Mouse (Mus musculus): ENCODE data around the gene Emp1. TPM values are rescaled to one million over a fixed set of nuclear protein-coding genes. Genes with fewer than 3 reads are reported as not detected.

Gene Emp1
- total and polyA plus RNA-seq, 3 experiments, result 24.5 to 42.8 (median 25.8) TPM

DNA sequence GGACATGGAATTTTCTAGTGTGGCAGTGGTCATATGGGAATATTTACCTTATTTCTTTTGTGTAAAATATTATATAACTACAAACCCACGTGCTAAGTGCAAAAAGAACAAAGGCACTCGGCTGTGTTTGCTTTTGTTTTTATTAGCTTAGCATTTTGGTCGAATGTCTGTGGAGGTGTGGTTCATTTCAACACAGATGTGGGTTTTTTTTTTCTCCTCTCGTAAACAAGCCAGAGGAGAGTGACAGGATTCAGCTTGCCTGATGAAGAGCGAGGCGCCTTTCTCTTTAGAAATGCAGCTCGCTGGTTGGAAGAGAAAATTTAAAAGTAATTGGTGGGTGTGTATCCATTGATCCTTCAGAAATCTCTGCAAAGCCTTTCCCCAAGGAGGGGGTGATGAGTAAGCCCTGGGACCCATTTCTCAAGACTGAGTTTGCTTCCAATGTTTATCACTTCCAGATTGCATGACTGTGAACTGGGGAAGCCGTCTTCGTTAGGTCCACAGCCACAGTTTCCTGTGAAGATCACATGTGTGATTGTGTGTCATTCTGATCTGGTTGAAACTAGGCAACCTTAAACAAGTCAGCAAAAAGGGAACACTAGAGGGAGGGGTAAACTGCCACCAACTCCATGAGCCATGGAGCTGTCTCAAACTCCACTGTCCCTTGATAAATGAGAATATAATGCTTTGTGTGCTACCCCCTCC is 1.8 kb downstream of the Emp1 start:
- no peak for DNase-seq

DNA sequence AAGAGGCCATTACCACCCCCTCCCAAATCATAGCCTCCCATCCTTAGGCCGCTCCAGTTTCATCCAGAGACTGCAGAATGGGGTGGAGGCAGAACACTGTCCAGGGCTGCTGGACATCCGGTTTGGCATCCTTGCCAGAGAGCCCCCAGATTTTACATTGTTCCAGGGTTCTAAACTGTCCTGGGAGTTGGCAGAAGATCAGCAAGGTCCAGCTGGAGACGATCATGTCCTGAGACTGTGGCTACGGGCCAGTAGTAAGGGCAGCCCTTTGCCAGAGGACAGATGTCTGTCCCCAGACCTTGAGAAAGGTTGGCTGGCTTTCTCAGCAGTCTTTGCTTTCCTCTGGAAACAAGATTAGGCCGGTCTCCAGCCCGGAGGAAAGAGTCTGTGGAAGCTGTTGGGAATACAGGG is 2.6 kb downstream of the Emp1 start:
- peak; percentile 77 for DNase-seq

DNA sequence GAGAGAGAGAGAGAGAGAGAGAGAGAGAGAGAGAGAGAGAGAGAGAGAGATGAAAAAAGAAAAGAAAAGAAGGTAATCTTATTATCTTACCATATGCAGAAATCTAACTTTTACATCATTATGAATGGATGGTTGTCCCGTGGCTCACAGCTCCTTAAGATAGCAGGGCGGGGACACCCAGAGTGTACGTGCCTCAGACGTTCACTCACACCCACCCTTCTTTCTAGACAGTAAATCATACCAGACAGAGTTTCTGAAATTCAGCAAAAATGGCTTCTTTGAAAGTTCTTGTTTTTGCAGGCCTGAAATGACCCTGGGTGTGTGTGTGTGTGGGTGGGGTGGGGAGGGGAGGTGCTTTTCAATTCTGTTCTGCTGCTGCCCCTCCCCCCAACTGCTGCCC is 3.3 kb downstream of the Emp1 start:
- no peak for DNase-seq

DNA sequence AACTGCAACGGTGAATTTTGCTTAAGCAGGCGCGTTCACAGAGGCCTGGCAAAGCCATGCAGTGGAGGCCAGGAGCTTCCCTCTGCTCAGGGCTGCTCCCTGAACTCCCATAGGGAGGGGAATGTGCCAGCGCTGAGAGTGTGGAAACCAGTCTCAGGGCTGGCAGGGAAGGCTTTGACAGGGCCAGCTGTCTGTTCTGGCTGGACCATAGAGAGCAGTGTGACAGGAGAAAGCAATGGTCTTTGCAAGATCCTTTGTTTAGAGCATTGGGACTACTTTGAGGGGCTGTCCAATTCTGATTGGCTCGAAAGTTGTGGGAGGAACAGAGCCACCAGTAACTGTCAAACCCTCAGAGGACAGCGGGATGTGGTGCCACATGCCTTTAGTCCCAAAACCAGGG is 5.9 kb downstream of the Emp1 start:
- DNase-seq, result peak; percentile 41

DNA sequence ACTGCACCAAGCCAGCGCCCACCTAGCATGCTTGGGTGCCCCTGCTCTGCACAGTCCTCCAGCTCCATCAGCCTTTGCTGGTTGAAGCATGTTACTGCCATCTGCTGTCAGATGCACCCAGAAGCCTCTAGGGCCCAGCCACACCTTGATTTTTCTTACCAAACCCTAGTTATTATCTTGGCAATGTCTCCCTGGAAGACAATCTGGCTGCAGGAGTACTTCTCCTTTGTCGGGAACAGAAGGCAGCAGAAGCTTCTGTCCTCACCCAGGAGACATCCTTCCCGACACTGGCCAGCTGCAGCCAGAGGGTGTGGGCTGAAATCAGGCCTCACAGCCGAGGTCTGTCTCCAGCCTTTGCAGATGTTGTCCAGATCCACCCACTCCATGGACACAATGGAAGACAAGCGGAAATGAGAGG is 7.2 kb downstream of the Emp1 start:
- peak; percentile 12 for DNase-seq

DNA sequence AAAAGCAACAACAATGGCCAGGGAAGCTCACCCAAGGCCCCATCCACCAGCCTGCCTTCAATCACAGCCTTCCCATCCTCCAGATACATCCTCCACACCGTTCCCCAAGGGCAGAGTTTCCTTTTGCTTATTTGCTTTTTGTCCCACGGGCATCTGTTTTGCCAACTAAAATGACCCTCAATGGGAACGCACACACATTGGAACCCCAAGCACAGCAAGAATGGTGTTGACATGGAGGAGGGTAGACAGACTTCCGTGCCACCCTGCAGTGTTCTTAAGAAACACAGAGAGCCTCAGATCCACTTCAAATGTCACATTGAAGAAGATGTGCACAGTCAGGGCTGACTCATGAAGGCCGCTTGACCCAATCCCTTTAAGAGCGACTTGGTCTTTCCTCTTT is 8.6 kb downstream of the Emp1 start:
- DNase-seq, result no peak

DNA sequence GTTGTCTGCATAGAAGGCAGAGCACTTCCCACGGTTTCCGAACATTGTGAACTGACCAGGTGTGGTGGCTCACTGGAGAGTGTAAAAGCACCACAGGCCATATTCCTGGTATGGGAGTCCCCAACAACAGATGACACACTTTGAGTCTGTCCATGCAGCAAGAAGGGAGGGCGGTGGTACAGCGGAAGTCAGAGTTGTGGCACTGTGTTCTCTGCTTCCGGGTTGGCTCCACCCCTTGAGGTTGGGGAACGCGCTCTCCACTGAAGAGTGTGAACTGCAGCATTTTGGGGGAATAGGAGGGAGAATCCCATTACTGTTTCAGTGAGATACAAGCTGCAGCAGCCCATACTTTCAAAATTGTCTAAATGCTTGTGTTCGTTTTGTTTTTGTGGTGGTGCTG is 11.0 kb downstream of the Emp1 start:
- no peak for DNase-seq

DNA sequence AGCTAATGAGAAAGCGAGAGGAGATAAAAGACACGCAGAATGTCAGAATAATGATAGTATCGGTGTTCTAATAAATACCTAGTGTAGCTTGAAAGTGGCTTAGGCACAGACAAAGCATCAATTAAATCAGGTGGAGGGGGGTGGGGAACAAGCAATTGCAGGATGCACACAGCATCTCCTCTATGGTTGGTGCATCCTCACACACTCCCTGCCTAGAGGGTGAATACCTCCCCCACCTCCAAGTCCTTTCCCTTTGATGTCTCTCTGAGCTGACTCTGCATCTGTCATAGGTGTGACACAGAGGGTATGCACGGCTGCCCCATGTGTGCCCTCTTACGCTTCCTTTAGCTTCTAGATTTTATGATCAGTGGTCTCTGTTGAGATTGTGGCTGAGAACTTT is 13.5 kb downstream of the Emp1 start:
- no peak for DNase-seq

DNA sequence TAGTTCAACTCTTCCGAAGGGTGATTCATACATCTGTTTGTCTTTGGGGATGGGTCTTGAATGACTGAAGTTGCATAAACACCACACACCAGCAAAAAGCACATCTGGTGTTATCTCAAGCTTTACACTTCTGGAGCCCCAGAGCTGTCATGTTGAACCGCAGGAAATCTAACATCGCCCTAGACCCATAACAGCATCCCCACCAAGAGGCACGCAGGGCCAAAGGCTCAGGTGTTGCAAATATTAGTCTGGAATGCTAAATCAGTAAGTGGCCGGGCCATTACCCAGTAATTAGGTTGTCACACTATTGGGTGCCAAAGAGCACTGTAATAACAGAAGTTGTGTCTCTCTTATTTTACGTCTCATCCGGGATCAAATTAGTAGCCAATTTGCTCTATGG is 13.9 kb downstream of the Emp1 start:
- no peak for DNase-seq

DNA sequence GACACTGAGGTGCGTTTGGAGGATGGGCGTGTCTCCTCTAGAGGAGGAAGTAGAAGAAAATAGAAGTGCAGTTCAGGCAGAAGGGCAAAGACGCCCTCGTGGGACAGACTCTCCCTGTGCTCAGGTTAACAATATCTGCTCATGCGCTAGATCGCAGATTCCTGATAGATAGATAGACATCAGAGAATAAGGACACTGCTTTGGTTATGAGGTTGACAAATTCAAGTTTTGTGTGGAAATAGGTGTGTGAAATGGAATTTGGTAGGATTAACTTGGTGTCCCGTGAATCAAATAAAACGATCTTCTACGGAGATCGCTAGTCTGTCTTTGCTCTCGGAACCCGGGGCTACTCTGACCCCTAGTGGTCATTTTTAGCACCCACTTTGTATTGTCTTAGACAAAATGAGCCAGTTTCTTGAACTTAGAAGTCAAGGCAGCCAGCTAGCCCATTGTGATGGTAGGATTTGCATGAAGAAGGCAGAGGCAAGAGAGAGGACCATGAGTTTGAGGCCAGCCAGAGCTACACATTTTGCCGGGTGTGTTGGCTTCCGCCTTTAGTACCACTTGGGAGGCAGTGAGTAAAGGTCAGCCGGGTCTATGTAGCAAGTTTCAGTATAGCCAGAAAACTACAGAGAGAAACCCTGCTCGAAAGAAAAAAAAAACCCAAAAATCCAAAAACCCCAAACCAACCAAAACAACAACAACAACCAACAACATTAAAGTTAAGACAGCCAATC is 15.4 kb downstream of the Emp1 start:
- peak; percentile 55 for DNase-seq

DNA sequence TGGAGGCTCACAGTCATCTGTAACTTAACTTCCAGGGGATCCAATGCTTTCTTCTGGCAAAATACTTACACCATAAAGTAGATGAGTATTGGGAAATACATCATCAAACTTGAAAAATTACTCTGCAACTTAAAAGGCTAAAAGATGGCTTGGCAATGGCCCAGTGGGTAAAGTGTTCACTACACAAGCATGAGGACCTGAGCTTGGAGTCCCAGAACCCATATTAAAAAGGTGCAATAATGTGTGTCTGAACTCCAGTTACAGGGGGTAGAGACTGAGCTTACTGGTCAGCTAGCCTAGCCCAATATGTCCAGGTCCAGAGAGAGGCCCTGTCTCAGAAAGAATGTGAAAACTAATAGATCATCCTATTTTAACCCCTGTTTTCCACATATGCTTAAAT is 21.6 kb downstream of the Emp1 start:
- DNase-seq, result no peak

DNA sequence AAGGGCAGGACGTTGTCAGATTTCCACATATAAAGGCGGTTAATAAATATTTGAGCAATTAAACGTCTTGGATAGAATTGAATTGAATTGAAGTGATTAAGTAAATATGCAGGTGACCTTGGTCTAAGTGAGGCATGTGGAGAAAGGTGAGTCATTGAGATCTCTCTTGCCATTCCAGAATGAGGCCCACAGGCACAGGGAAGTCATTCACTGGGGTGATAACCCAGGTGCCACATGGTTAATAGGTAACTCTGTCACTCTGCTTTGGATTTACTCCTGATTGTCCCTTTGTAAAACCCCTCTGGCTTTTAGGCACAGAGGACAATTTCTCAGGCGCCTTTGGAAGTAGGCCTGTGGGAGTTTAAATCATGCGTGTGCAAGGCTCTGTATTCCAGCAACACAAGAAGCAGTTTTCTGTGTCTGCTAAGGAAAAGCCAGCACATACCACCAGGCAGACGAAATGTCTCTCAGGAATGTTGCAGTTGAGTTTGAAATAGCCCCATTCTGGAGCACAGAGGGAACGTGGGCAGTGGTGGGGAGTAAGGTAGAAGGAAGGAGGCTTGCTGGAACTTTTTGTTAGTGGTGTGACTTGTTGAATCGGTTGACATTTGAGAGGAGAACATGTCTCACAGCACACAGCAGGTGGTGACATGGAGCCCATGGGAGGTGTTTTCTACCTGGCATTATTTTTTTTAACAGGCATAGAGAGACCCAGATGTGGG is 23.6 kb downstream of the Emp1 start:
- DNase-seq, result no peak

DNA sequence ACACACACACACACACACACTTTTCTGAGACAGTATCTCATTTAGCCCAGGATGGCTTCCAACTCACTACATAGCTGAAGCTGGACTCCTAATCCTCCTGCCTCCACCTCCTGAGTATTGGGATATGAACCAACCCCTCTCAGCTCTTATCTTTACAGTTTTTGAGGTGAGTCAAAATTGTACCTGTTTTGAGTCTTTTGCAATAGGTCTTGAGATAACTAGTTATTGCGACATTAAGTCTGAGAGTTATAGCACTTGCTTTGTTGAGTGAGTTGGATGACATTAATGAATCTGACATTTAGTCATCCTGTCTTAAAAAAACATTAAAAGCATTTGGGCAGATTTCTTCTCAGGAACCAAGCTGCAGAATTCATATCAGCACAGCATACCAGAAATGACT is 25.3 kb downstream of the Emp1 start:
- DNase-seq, result no peak

DNA sequence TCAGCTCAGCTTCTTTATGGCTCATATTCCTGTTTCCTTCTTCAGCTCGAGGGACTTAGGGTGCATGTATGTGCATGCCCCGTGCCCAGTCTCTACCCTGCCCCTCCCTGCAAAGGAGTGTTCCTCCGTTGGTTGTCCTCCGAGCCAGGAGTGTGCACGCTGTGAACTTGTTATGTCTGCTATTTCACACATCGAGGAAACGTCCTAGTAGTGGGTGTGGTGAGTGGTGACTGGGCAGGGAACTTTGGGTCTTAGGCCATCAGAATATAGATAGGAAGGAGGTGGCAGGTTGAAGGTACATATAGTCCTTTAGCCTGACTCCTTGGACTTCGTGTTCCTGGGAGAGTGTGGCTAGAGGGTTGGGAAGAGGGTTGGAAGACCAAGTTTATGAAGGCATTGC is 26.4 kb downstream of the Emp1 start:
- DNase-seq, result no peak

DNA sequence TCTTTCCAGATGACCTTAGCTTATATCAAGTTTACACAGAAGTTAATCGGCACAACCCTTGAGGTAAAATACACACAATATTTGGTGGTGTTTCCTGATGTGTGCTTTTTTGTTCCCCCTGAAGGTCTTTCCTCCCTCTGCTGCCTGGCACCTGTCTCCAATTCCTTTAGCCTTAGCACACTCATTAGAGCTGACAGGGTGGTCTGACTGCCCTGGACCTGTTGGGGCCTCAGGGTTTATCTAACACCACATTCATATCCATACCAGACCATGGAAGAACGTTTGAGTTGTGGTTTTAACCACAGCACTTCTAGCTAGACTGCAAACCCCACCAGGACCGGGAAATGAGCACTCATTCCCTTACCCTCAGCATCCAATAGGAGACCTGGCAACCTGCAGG is 28.1 kb downstream of the Emp1 start:
- DNase-seq, result no peak

DNA sequence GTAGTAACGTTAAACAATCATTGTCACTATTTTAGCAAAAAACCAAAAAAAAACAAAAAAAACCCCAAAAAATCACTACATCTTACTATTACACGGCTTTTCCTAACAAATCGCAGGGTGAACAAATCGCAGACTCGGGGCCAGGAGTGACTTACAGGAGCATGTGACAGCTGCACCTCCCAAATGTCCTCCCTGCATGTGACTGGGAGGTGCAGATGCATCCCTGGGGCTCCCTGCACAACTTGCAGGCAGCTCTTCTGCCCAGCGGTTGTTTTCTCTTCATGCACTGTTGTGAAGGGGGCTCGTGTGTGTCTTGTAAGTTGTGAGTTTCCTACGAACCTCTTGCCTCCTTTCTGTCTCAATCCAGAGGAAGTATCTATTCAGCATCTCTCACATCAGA is 33.0 kb downstream of the Emp1 start:
- DNase-seq, result no peak

DNA sequence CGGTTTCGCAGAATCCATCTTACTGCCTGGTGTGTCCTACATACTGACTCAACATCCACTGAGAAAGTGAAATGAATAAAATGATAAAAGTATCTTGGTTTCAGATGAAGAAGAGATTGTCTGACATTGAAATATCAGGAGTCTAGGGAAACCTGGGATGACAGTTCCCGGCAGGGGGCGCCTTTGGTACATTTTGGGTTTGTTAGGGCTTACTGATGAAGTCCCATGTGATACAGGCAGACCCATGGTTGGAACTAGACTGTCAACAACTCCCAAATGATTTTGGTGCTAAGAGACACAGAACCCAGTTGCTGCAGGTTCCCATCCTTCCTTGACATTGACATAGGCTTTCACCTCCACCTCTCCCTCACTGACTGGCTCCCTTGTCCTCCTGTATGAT is 34.7 kb downstream of the Emp1 start:
- DNase-seq, result no peak

DNA sequence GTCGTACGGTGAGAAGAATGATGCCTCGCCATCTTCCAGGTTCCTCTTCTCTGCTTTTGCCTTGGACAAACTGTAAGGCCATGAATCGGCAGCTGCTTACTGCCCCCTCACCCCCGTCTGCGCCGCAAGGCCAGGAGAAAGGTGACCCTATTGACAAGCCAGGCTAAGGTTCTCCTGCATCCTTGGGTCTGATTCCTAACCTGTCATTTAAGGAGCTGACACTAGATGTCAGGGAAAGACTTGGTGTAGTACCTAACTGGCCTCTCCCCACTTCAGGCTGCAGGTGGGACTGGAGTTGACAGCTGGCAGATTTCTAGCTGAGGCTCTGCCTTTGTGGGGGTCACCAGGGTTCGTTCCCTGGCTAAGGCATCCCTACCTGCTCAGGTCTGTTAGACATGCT is 35.4 kb downstream of the Emp1 start:
- no peak for DNase-seq

DNA sequence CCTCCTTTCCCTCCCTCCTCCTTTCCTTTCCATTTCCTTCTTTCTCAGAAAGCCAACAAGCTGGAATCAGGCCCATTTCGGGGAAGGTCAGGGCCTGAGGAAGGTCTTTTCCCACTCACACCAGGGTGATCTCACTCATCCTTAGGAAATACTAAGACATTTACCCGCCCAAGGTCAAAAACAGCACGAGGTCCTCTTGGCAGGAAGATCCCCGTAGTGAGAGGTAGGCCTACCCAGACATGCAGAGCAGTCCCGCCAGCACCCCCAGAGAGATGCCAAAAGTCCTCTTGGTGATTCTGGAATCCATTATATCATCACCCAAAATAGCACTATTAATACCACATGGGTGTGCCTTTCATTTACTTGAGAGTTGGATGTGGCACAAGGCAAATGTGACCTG is 36.5 kb downstream of the Emp1 start:
- DNase-seq, result peak; percentile 73

DNA sequence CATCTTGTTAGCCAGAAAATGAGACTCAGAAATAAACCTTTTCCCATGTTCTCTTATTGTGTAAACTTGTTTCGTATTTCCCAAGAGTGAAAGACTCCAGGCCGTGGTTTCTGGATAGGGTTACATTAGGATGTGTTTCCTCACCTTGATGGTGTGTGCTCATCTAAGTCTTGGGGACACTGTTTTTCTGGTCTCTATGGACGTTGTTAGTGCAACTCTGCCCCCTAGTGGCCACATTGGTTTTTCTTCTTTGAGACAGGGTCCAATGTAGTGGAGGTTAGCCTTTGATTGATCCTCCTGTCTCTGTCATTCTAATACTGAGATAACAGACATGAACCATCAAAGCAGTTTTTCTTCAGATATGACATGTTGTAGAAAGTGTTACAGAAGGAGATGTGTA is 38.0 kb downstream of the Emp1 start:
- DNase-seq, result peak; percentile 52

DNA sequence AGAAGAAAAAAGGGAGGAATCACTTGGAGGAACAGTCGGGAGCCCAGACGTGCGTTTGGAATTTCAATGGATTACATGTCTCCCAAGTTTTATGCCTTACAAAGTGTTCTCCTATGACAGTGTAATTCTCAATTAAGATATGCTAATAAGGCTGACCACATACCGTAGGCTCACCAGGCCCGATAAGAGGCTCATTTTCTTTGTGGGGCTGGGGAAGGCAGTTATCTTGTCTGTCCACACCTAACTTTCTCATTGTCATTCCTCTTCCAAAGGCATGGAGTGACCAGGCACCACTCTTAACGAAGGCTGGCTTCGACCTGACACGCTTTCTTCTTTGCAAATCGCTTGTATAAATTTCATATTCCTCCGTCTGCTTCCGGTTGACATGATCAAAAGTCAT is 42.7 kb downstream of the Emp1 start:
- DNase-seq, result no peak

DNA sequence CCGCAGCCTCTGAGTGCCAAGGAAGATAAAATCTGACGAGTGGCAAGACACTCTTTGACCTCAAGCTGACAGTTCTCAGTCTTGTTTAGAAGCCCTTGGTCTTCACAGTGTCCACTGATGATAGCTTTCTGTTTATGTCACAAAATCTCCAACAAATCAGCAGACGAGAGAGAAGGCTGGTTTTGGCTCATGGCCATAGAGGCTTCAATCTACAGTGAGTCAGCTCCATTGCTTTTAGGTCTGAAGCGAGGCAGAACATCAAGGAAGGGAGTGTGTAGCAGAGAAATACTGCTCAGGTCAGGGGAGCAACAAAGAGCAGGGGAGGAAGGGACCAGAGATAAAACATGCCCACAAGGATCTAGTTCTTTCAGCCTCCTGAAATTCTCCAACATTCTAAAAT is 45.0 kb downstream of the Emp1 start:
- peak; percentile 29 for DNase-seq

DNA sequence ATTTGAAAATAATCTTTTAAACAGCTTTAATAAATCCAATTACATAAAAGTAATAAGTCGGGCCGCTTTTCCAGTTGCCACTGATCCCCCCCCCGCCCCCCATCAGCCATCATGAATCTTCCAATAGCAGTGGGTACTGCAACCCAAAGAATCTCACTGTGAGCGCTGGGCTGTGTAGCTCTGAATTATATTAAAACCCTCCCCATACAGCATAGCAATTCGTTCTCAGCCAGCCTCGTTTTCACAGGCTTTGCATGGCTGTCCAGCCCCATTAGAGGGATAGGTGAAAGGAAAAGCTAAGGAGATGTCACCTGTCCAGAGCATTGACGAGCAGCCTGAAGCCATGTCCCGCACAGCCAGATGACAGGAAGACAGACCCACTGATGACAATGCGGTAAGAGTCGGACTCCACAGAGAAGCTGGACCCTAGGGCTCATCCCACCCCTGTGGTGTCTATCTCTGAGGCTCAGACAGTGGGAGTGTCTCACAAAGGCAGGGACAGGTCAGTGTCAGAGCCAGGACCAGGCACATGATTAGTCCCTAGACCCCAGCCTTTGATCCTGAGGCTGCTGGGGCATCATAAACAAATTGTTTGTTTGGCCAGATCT is 49.5 kb downstream of the Emp1 start:
- DNase-seq, result no peak
